Mouse (Mus musculus): Measurements from ENCODE around the gene Pbx3.

Gene Pbx3

DNA sequence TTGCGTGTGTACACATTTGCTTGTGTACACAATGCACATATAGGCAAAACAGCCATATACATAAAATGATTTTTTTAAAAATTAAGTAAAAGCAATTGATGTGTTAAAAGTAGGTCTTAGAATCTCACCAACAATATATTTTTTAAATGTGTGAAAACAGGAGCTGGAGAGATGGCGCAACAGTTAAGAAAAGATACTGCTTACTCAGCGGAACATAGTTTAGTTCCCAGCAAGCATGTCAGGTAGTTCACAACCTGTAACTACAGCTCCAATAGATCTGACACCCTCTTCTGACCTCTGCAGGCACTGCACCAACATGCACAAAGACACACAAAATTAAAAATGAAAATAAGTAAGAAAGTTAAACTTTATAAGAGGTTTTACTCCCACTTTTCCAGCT, 74.7 kb downstream of the Pbx3 start:
- DNase-seq (ENCODE audit: low read depth, low spot score) = no peak

DNA sequence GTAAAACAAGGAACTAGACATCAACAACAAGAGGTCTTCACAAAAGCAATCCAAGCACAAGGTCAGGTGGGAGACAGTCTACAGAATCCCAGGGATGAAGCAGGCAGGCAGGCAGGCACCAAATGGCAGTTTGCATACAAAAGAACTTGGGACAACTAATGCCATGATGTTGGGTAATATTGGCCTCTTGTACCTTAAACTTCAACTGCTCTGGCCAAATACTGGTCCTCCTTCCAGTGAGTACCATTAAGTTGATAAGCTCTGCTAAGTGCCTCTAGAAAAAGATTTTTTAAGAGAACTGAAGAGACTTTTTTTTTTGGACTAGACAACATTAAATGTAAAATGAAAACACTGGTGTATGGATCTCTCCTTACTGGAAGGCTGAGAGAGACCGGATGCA, 83.2 kb downstream of the Pbx3 start:
- no peak for DNase-seq (ENCODE audit: low read depth, low spot score)

DNA sequence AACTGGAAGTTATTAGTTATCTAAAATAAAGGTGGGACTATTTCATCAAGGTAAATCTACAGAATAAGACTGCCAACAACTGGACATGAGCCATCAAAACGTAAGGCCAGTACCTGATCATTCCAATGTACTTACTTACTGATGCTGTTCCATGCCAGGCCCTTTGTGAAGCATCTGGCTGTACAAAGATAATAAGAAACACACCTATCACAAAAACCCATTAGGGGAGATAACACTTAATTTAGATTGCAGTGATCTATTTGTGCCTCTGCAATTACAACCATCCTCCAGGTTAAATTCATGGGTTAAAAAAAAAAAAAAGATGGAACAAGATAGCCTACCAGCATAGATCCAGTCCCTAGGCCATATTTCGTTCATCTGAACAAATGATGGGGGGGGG, 88.7 kb downstream of the Pbx3 start:
- no peak for DNase-seq (ENCODE audit: low read depth, low spot score)

GRCm38 (mm10) chr2:34280996-34281395, 91.9 kb downstream of the Pbx3 start:
- no peak for DNase-seq (ENCODE audit: low read depth, low spot score)

DNA sequence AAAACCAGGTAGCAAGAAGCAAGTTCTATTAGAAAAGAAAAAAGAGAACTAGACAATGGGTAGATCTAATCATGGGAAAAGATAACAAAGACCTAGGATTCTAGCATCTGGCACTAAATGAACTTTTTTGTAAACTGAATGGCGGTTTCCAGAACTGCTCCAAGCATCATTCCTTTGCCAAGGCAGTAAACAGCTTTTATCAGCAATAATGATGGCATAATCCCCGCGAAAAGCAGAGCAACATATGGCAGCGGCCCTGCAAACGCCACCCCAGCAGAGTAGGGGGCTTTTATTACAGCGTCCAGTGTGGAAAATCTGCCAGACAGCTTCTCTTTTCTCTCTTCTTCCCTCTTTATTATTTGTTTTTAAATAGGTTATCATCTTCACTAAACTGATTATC, 93.2 kb downstream of the Pbx3 start:
- no peak for DNase-seq (ENCODE audit: low read depth, low spot score)

DNA sequence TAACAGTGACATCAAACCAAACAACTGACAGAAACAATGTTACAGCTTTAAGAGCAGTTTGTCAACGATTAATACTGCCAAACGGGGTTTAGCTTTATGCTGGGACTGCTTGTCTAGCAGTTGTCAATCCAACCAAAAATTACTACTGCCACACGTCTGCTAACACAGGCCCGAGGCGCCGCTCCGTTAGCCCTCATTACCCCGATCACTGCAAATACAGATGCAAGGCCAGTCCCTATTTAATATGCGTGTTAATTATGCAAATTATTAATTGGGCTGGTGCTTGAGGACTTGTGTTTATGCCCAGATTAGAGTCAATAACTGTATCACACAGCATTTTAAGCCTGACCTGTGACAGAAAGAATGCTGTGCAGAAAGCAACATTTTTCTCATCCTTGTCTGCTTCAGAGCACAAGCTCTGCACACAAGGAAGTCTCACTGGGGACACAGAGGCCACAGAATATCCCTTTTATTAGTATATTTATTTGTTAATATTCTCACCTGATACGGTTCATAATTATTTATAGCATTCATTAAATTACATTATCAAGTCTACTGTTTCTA, 97.2 kb downstream of the Pbx3 start:
- DNase-seq (ENCODE audit: low read depth, low spot score) = no peak

GRCm38 (mm10) chr2:34262046-34262445, 110.9 kb downstream of the Pbx3 start:
- DNase-seq (ENCODE audit: low read depth, low spot score) = no peak

DNA sequence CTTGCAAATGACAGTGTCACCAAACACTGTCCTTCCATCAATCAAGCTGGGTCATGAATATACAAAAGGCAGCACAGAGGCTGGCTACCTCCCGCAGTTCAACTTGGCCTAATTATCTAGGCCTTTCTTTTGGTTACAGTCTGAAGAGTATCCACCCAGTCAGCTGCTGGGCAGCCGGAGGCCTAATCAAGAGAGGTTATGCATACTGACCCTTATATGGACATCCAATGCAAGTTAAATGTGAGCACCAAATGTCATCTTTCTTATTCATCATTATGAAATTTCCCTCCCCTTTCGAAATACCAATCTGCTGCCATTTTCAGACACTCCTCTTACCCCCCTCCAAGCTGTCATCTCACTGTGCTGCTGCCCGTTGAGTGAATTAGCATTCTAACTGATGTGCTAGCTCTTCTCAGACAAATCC, 112.3 kb downstream of the Pbx3 start:
- DNase-seq (ENCODE audit: low read depth, low spot score) = no peak

DNA sequence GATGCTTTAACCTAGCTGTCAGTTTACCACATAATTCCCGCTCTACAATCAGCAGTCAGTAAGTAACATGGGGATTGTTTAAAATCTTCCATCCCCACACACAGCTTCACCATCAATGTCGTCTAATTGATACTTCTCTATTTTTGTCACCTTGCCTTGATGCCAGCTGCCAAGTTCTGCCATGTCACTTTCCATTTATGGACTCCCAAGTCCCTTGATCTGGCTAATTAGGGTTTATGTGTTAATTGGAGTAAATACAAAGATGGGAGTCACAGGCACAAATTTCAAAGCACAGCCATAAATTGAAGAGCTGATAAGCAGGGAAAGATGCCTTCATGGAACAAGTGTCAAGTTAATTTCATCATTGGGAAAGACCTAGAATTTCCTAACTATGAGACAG, 114.7 kb downstream of the Pbx3 start:
- no peak for DNase-seq (ENCODE audit: low read depth, low spot score)

- no peak for DNase-seq (ENCODE audit: low read depth, low spot score)
These were observed 115.3 kb downstream of the Pbx3 start for GRCm38 (mm10) chr2:34257611-34258010.

DNA sequence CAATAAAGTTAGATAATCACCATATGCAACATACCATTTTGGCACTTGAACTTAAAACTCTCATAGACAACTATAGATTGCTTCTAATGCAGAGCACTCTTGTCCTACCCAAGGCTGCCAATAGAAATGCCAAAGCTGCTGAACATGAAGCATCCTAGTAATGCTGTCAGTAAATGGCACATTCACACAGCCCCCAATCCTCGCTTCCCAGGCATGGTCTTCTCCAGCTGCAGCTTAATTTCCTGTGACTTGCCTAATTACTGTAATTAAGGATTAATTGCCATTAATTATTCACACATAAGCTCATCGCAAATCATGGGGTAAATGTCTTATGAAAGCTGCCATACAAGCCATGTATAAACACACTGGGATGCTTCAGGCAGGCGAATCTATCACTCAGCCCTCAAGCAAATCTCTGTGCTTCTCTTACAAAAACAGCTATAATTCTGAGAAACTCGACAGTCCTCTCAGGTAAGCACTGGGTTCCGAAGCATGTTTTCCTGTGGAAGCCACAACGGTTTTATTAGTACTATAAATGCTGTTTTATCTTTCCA, 116.9 kb downstream of the Pbx3 start:
- peak; percentile 67 for DNase-seq (ENCODE audit: low read depth, low spot score)

DNA sequence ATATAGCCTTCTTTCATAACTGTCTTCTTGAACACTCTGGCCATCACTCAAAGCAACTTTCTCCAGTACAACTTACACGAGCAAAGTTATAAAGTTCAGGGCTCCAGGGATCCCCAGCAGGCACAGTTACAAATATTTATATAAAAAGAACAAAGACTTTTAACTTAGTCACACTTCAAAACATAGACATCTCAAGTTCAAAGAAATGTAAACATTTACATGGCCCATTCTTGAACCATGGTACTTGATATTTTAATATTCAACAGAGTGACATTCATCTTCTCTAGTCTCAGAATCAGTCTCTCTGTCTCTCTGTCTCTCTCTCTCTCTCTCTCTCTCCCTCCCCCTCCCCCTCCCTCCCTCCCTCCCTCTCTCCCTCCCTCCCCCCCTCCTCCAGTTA, 119.3 kb downstream of the Pbx3 start:
- no peak for DNase-seq (ENCODE audit: low read depth, low spot score)

GRCm38 (mm10) chr2:34253111-34253510, 119.8 kb downstream of the Pbx3 start:
- DNase-seq (ENCODE audit: low read depth, low spot score) = peak; percentile 32

DNA sequence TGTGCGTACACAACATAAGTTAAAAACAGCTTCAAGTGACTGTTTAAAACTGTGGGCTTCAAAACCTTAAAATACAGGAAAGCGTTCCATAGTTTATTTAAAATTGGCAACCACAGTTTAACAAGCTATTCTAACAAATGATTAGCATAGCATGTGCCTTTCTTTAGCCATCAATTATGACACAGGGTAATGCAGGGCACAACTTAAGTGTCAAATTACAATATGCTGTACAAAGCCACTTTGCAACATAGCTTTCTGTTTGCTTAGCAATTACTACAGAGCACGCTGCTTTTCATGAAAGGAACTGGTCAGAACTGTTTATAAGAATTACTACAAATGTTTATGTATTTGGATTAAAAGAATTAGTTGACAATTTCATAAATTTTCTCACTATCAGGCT, 120.7 kb downstream of the Pbx3 start:
- no peak for DNase-seq (ENCODE audit: low read depth, low spot score)

GRCm38 (mm10) chr2:34249961-34250658, 122.8 kb downstream of the Pbx3 start:
- DNase-seq (ENCODE audit: low read depth, low spot score) = peak; percentile 57

DNA sequence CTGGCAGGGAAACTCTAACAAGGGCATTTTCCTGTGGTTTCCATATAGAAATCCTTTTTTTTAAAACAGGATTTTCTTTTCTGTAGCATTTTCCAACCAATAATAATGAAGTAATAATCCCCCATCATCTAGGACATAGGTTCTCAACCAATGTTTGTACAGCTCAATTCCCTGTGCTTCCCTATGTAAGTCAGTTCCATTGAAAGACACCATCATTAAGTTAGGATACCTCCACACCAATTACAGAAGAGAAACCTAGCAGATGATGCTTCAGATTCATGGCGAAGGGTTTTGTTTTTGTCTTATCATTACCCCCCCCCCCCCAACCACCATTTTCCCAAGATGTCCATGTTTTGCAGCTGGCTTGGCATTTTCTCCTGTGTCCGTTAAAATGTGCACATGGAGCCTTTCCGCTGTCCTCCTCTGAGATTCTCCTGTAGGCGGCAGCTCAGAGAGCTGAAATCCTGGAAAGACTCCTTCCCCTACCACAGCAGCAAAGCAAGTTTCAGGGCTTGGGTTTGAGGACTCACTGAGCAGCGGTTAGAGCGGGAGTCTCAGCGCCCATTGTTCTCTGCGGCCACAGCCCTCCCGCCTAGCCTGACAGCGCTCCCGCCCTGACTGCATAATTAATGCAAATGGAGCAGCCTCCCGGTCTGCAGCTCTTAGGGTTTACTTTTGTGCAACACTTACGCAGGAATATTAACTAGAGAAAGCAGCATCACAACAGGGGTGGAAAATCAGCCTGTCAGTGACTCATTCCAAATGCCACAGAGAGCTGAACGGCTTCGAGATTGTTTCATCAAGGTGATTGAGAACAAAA, 123.6 kb downstream of the Pbx3 start:
- peak; percentile 83 for DNase-seq (ENCODE audit: low read depth, low spot score)

GRCm38 (mm10) chr2:34240885-34241284, 132.1 kb downstream of the Pbx3 start:
- DNase-seq (ENCODE audit: low read depth, low spot score) = no peak

GRCm38 (mm10) chr2:34239315-34239858, 133.6 kb downstream of the Pbx3 start:
- DNase-seq (ENCODE audit: low read depth, low spot score) = no peak

- DNase-seq (ENCODE audit: low read depth, low spot score) = no peak
These were observed 137.4 kb downstream of the Pbx3 start for GRCm38 (mm10) chr2:34235467-34236075.

- DNase-seq (ENCODE audit: low read depth, low spot score) = no peak
These were observed 138.7 kb downstream of the Pbx3 start for GRCm38 (mm10) chr2:34234274-34234673.

- no peak for DNase-seq (ENCODE audit: low read depth, low spot score)
These were observed 139.7 kb downstream of the Pbx3 start for GRCm38 (mm10) chr2:34233271-34233670.

- no peak for DNase-seq (ENCODE audit: low read depth, low spot score)
These were observed 145.3 kb downstream of the Pbx3 start for GRCm38 (mm10) chr2:34227688-34228087.
